Mouse (Mus musculus) urinary bladder, postnatal 4 days (tissue): ENCODE data around the gene Upk2.
A peak's percentile ranks its signal among the peaks of the same experiment; 100 is the strongest.

ENCODE experiments used
- DNase-seq, 2 experiments: peaks; one replicate each; pipeline ENCODE4 v3.0.0; 2021 to 2022; ENCODE audit warnings: low spot score in 2 of 2

Upk2 gene

DNA sequence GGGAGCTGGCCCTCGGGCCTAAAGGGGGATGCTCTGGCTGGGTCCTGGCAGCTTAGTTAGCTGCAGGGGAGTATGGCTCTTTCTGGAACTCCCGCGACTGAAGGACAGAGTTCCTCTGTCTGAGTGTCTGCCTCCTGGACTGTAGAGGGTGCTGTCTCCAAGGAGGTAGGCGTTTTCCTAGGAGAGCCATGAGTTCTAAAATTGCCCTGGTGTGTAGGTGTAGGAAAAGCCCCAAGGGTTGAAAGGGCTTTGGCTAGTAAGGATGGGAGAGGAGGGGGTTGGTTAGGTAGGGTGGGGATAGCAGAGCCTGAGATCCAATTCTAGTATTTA lies at the start of gene Upk2:
Gene Upk2 (minus strand): TSS at position 86 of the 330 bp plus-strand sequence.
- DNase-seq: no peak

DNA sequence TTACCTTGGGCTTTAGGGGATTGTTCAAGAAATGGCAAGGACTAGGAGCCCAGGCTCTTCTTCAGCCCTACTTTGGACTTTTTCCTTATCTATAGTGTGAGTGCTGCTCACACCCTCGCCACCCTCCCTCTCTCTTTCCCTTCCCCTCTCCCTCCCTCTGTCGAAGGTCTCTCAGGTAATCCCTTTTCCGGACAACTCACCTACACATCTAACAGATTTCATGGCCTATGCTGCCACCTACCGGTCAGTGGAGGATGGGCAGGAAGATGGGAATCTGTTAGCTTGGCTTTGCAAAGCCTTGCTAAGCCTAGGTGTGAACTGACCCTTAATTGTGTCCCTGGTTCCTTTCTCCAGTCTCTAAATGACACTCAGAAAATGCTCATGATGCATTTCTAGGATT lies 47.2 kb upstream of the Upk2 start:
- peak in 1 of 2 experiments; percentile 67 for DNase-seq

- DNase-seq: peak in 1 of 2 experiments; percentile 19
Measured at GRCm38 (mm10) chr9:44501206-44501879, 46.6 kb upstream of the Upk2 start.

DNA sequence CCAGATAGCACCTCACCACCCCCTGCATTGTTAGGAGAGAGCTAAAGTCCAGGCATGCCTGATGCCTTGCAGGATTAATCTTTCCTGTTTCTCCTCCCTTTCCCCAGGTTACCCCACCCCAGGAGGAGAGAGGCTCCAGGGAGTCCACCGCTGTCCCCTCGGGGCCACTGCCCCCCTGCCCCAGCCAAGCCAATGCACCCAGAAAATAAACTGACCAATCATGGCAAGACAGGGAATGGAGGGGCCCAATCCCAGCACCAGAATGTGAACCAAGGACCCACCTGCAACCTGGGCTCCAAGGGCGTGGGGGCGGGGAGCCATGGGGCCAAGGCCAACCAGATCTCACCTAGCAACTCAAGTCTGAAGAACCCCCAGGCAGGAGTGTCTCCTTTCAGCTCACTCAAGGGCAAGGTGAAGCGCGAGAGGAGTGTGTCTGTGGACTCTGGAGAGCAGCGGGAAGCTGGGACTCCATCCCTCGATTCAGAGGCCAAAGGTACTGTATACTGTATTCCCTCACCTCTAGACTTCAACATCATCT lies 45.9 kb upstream of the Upk2 start:
- DNase-seq: peak in 1 of 2 experiments; percentile 17

DNA sequence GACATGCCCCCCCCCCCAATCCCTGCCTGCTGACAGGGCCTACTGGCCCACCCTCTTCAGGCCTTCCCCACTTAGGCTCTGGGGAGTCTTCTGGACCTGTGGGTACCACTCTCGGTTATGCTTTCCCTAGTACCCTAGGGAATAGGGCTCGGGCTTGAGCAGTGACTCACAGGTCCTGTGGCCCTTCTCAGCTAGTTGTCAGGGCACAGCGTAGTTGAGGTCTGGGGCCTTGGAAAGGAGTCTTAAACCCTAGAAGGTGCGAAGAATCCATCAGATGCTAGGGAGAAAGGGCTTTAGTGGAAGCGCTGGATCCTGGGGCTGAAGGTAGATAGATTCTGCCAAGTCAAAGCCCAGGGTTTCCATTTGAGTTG lies 45.4 kb upstream of the Upk2 start:
- no peak for DNase-seq

DNA sequence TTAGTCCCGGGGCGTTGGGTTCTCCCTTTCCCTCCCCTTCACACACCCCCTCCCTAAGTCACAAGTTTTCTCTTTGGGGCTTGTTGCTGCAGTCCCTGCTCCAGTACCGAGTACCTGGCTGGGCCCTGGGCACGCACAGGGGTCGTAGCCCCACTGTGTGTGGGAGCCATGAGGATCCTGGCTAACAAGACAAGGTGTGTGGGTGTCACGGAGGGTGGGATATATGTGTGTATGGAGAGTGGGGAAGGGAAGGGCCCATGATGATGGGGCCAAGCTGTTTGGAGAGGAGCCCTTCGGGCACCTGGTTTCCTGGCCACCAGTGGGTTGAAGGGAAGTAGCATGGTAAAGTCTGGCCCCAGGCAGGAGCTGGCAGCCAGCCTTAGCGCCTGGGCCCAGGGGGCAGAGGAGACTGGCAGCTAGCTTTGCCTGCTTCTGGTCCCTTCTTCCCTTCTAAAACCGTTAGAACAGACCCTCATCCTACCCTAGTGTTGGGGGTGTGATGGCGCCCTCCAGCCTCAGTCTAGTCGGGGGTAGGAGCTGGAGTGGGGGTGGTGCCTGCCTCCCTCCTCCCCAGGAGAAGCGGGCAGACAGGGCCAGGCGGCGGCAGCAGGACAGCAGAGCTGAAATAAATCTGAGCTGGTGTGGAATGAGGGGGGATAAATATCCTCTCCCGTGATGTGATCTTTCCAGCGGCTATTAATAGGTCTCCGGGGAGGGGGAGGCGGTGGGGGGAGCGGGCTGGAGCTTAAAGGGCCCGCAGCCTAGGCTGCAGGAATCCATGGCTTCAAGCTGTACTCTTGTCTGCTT lies 44.8 kb upstream of the Upk2 start:
- peak in 1 of 2 experiments; percentile 51 for DNase-seq

GRCm38 (mm10) chr9:44498421-44499355 lies 43.9 kb upstream of the Upk2 start:
- DNase-seq: peak; percentile 83 to 85

- peak; percentile 52 to 64 for DNase-seq
Measured at GRCm38 (mm10) chr9:44497624-44498377, 43.0 kb upstream of the Upk2 start.

DNA sequence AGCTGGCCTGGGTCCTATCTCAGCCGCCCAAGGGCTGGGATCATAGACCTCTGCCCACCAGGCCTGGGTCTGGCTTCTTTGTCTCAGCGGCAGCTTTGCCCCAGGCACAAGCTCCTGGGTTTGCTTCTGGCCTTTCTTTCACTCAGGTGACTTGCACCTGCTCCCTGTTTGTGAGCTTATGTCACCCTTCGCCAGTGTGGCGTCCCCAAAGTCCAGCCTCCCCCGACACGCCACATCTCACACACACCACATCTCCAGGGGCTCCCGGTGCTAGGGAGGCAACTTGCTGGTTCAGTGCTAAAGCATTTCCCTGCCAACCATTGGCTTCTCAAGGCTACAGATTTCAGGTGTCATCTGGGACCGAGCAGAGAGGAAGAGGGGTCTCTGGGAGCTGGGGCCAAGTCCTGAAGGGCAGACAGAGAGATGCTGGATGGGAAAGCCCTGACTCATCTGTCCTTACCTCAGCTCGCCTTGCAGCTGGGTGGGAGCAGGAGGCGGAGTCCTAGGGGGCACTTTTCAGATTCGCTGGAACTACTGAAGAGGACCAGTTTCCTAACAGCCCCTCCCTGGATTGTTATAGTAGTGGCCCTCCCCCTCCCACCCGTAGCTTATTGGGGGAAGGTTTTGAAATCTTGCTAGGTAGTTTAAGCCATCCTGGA lies 42.2 kb upstream of the Upk2 start:
- peak in 1 of 2 experiments; percentile 17 for DNase-seq

DNA sequence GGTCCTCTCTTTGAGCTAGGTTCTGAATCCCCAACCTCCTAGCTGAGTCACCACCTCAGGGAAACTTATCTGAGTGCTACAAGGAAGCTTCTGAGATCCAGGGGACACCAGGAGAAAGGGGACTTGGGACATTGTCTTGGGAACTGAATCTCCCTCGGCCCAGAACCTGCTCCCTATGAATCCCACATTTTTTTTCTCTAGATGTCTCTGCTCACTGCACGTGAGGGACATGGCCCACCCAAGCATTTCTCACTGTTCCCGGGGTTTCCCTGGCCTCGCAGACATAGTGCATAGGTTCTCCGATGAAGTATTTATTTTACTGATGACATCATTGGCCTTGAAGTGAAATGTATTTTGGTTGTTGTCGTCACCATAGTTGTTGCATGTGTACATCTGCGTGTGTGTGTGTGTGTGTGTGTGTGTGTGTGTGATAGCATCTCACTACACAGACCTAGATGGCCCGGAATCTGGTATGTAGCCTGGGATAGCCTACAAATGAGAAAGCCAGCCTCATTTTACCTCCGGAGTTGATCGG lies 41.1 kb upstream of the Upk2 start:
- DNase-seq: no peak

DNA sequence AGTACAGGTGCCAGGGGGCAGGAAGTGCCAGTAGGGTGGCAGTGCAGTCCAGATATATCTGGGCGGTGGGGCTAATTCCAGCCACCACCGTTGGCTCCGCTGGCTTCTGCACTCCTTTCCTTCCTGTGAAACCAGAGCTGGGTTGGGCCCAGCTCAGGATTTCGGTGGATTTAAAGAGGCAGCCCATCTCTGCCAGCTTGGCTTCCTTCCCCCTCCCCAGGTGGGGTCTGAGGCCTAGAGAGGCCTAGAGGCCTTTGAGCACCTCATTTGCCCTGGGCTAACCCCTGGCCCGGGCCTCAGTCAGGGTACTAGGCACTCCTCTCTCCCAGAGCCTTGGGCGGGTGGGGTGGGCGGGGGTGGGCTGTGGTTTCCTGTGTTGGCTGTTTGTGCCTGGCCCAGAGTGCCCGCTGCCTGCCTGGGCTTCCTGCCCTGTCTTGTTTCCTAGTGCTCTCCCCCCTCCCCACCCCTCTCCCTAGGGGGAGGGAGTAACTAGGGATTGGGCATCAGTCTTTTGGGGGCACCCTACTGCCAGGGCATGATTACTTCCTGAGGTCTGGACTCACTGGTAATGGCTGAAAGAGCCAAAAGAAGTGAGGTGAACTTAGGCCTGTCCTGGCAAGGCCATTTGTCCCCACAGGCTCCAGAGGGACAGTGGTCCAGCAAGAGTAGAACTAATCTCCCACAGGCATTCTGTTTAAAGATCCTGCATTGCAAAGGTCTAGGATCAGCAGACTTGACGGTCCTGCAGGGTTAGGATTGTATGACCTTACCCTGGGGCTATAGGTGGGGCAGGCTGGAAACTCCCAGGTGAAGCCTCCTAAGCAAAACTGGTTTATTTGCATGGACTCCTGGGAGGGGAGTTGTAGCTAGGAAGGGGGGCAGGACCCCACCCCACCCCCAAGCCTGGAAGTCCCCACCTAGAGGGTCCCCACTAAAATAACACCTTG lies 40.4 kb upstream of the Upk2 start:
- DNase-seq: no peak

- DNase-seq: peak in 1 of 2 experiments; percentile 24
Measured at GRCm38 (mm10) chr9:44494261-44494862, 39.6 kb upstream of the Upk2 start.

GRCm38 (mm10) chr9:44492631-44493461 lies 38.1 kb upstream of the Upk2 start:
- DNase-seq: no peak

DNA sequence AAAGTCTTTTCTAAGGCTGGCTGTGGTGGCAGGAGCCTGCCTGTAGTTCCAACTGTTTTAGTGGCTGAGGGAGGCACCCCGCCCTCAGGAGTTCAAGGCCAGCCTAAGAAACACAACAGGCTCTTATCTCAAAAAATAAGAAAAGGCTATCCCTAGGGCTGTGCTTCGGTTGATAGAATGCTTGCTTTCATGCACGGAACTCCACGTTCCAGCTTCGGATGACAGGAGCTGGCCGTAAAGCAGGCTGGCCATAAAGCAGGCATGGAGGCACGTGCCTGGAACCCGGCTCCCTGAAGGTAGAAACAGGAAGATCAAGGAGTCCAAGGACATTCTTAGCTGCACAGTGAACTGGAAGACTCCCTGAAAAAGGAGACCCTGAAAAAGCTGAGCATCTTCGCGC lies 36.6 kb upstream of the Upk2 start:
- DNase-seq: no peak

- peak in 1 of 2 experiments; percentile 17 for DNase-seq
Measured at GRCm38 (mm10) chr9:44490086-44490967, 35.6 kb upstream of the Upk2 start.

- DNase-seq: no peak
Measured at GRCm38 (mm10) chr9:44489651-44490085, 34.9 kb upstream of the Upk2 start.
